29 mouse cellular contexts compared by ENCODE assay signal in genomic region chr8:83459606-83460005, GRCm38 (mm10).
"Had no signal": no experiment of that assay in that cellular context is flagged by ENCODE, and none has a peak within 500 bp of the region (broad histone marks: within the 10 kb centered on the region; RNA-seq: fewer than 3 reads in every experiment).

No protein-coding gene starts in this region.

- H3K27ac ChIP-seq: heart, embryonic 10.5 days; heart, embryonic 13.5 days; heart, embryonic 15.5 days; hindbrain, embryonic 10.5 days; hindbrain, embryonic 12.5 days; hindbrain, embryonic 13.5 days; hindbrain, embryonic 14.5 days; hindbrain, embryonic 15.5 days; hindbrain, postnatal 0 days; intestine, embryonic 15.5 days; layer of hippocampus, adult 2 months had no signal

- H3K9ac ChIP-seq: heart, embryonic 12.5 days; heart, embryonic 13.5 days; heart, embryonic 15.5 days; hindbrain, embryonic 12.5 days; hindbrain, embryonic 13.5 days; hindbrain, embryonic 14.5 days; hindbrain, embryonic 15.5 days; intestine, embryonic 15.5 days; kidney, embryonic 15.5 days had no signal

- H3K27me3 ChIP-seq: heart, embryonic 12.5 days; heart, embryonic 13.5 days; heart, embryonic 15.5 days; hindbrain, embryonic 12.5 days; hindbrain, embryonic 13.5 days; hindbrain, embryonic 15.5 days; intestine, embryonic 15.5 days; kidney, embryonic 15.5 days had no signal

- H3K4me2 ChIP-seq: heart, embryonic 11.5 days; heart, embryonic 12.5 days; heart, embryonic 13.5 days; heart, embryonic 15.5 days; hindbrain, embryonic 12.5 days; hindbrain, embryonic 13.5 days; hindbrain, embryonic 14.5 days; hindbrain, embryonic 15.5 days; intestine, embryonic 15.5 days; kidney, embryonic 15.5 days had no signal

- H3K9me3 ChIP-seq: heart, embryonic 10.5 days; heart, embryonic 12.5 days; heart, embryonic 13.5 days; heart, embryonic 15.5 days; hindbrain, embryonic 12.5 days; hindbrain, embryonic 13.5 days; hindbrain, embryonic 15.5 days; intestine, embryonic 15.5 days; kidney, embryonic 15.5 days had no signal

- H3K36me3 ChIP-seq: heart, embryonic 10.5 days; heart, embryonic 12.5 days; heart, embryonic 13.5 days; heart, embryonic 15.5 days; hindbrain, embryonic 10.5 days; hindbrain, embryonic 12.5 days; hindbrain, embryonic 13.5 days; hindbrain, embryonic 15.5 days; intestine, embryonic 15.5 days; kidney, embryonic 15.5 days had no signal

- H3K4me3 ChIP-seq: heart, embryonic 10.5 days; heart, embryonic 12.5 days; heart, embryonic 13.5 days; heart, embryonic 15.5 days; hindbrain, embryonic 10.5 days; hindbrain, embryonic 12.5 days; hindbrain, embryonic 13.5 days; hindbrain, embryonic 15.5 days; intestine, embryonic 15.5 days; kidney, embryonic 15.5 days; layer of hippocampus, adult 2 months had no signal

- DNase-seq: heart, postnatal 10 days; heart, postnatal 14 days; heart, postnatal 36 days; heart, postnatal 4 days; kidney, adult 11 months; kidney, adult 18-20 months; kidney, adult 2 months; kidney, adult 9 months; kidney, postnatal 10 days; kidney, postnatal 14 days; kidney, postnatal 25 days; kidney, postnatal 36 days; kidney, postnatal 4 days; layer of hippocampus, adult 9-11 months; layer of hippocampus, postnatal 36 days had no signal

- H3K4me1 ChIP-seq: heart, embryonic 10.5 days; heart, embryonic 12.5 days; heart, embryonic 13.5 days; heart, embryonic 15.5 days; hindbrain, embryonic 10.5 days; hindbrain, embryonic 12.5 days; hindbrain, embryonic 13.5 days; hindbrain, embryonic 15.5 days; intestine, embryonic 15.5 days; kidney, embryonic 15.5 days had no signal
